ENCODE assay signal across 19 mouse cellular contexts in the genomic region with DNA sequence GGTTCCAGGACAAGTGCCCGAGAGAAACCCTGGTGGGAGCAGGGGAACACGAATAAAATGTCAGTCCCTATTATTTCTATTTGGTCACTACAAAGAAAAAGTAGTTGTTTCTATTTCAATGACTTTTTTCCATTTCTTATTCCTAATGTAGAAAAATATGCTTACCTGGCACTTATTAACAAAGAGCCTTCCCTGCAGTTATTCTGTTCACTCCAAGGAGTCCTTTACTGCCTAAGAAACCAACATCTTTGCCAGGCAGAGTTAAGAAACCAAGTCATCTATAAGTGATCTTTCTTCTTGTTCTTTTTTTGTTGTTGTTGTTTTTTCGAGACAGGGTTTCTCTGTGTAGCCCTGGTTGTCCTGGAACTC. TPM values are rescaled to one million over a fixed set of nuclear protein-coding genes. Genes with fewer than 3 reads are reported as not detected.
DNase-seq lines count a peak whose midpoint lies in the region; ATAC-seq and TF ChIP-seq lines count a peak whose summit lies in the region.
"Had no signal": no experiment of that assay in that cellular context is flagged by ENCODE, and none has a peak within 500 bp of the region (broad histone marks: within the 10 kb centered on the region; RNA-seq: fewer than 3 reads in every experiment).

No protein-coding gene starts in this region.

- WGBS in kidney, adult 2 months: 48% methylated on average over 3 of the region's 3 CpGs
- 57% methylated on average over 3 of the region's 3 CpGs for WGBS in spleen, adult 2 months
- 50% methylated on average over 3 of the region's 3 CpGs for WGBS in liver, embryonic 13.5 days (ENCODE audit: insufficient replicate concordance)
- 71% methylated on average over 3 of the region's 3 CpGs for WGBS in forebrain, embryonic 16.5 days

- peaks cover 2% of the 10 kb centered on the region; the same call in 1 of the 2 replicates for H3K36me3 ChIP-seq in kidney, adult 2 months (ENCODE audit: control insufficient read depth, insufficient read depth, low read length)
- peaks cover 18% of the 10 kb centered on the region for H3K36me3 ChIP-seq in spleen, adult 2 months (ENCODE audit: control insufficient read depth, insufficient read depth, low read length)
- H3K36me3 ChIP-seq in liver, embryonic 13.5 days: peaks cover 72% of the 10 kb centered on the region
- no peaks in the 10 kb centered on the region for H3K36me3 ChIP-seq in forebrain, embryonic 16.5 days (ENCODE audit: control insufficient read depth, insufficient read depth)

- TF ChIP-seq POLR2A in kidney, adult 2 months (IDR thresholded peaks at IDR 0.05; ENCODE audit: low read depth, low read length): no peak
- no peak for TF ChIP-seq POLR2A in spleen, adult 2 months (IDR thresholded peaks at IDR 0.05; ENCODE audit: low read depth, low read length)

- H3K27me3 ChIP-seq in kidney, adult 2 months (replicated peaks; ENCODE audit: control insufficient read depth, insufficient read depth, low read length): no peaks in the 10 kb centered on the region
- H3K27me3 ChIP-seq in spleen, adult 2 months (ENCODE audit: control insufficient read depth, insufficient read depth, low read length): no peaks in the 10 kb centered on the region
- H3K27me3 ChIP-seq in liver, embryonic 13.5 days: no peaks in the 10 kb centered on the region
- H3K27me3 ChIP-seq in forebrain, embryonic 16.5 days (replicated peaks; ENCODE audit: control insufficient read depth, insufficient read depth, low read length): no peaks in the 10 kb centered on the region
- H3K27me3 ChIP-seq: Patski had no signal

- H3K4me3 ChIP-seq in kidney, adult 2 months (ENCODE audit: insufficient read depth, low read depth, low read length): no peak overlapping the region
- H3K4me3 ChIP-seq in spleen, adult 2 months (ENCODE audit: extremely low read depth, insufficient read depth, insufficient read length): no peak overlapping the region; the same call in 1 of the 2 replicates
- no peak overlapping the region for H3K4me3 ChIP-seq in liver, embryonic 13.5 days (replicated peaks)
- H3K4me3 ChIP-seq in forebrain, embryonic 16.5 days (replicated peaks; ENCODE audit: low read length): no peak overlapping the region

- peaks cover 24% of the 10 kb centered on the region; the same call in 1 of the 2 replicates for H3K4me1 ChIP-seq in kidney, adult 2 months (ENCODE audit: control insufficient read depth, insufficient read depth, low read length)
- H3K4me1 ChIP-seq in spleen, adult 2 months (ENCODE audit: control insufficient read depth, insufficient read depth, insufficient read length): peaks cover 6% of the 10 kb centered on the region; the same call in 1 of the 2 replicates
- H3K4me1 ChIP-seq in liver, embryonic 13.5 days (replicated peaks): peaks cover 70% of the 10 kb centered on the region
- H3K4me1 ChIP-seq in forebrain, embryonic 16.5 days (replicated peaks; ENCODE audit: control insufficient read depth, insufficient read depth, low read length): peaks cover 19% of the 10 kb centered on the region

- no peaks in the 10 kb centered on the region for H3K9me3 ChIP-seq in liver, embryonic 13.5 days (replicated peaks)
- H3K9me3 ChIP-seq in forebrain, embryonic 16.5 days (ENCODE audit: control insufficient read depth, low read length): no peaks in the 10 kb centered on the region
- H3K9me3 ChIP-seq: embryonic facial prominence, embryonic 10.5 days had no signal

- ATAC-seq in liver, embryonic 13.5 days (ENCODE audit: low read depth): no peak
- no peak for ATAC-seq in forebrain, embryonic 16.5 days
- ATAC-seq: hindbrain, embryonic 16.5 days; midbrain, embryonic 16.5 days had no signal

- H3K9ac ChIP-seq in liver, embryonic 13.5 days: 0 out of 2 replicates have a peak overlapping the region, but pooled peaks have one; percentile 37
- no peak overlapping the region for H3K9ac ChIP-seq in forebrain, embryonic 16.5 days (replicated peaks; ENCODE audit: low read depth, low read length)
- H3K9ac ChIP-seq: lung, embryonic 14.5 days had no signal

- peak overlapping the region; percentile 81; the same call in 1 of the 2 replicates for H3K27ac ChIP-seq in kidney, adult 2 months (ENCODE audit: insufficient read depth, low read depth, low read length)
- peak overlapping the region; percentile 86 for H3K27ac ChIP-seq in spleen, adult 2 months (ENCODE audit: insufficient read depth, low read length)
- H3K27ac ChIP-seq in liver, embryonic 13.5 days: no peak overlapping the region
- no peak overlapping the region for H3K27ac ChIP-seq in forebrain, embryonic 16.5 days (ENCODE audit: low read length)
- H3K27ac ChIP-seq: embryonic facial prominence, embryonic 10.5 days had no signal

- H3K4me2 ChIP-seq in liver, embryonic 13.5 days: peak overlapping the region; percentile 17; the same call in 1 of the 2 replicates
- no peak overlapping the region for H3K4me2 ChIP-seq in forebrain, embryonic 16.5 days (ENCODE audit: low read length)

- no peak for DNase-seq in kidney, adult 2 months
- no peak for DNase-seq in kidney, postnatal 36 days
- no peak for DNase-seq in spleen, adult 2 months (ENCODE audit: low read depth in 1 of 2, low spot score in 2 of 2)
- no peak for DNase-seq in spleen, postnatal 10 days (ENCODE audit: low spot score in 2 of 2)
- DNase-seq in liver, embryonic 13.5 days: no peak
- no peak for DNase-seq in c-Kit-positive CD71-positive TER-119-positive erythroid progenitor cells, embryonic 14.5 days (ENCODE audit: low spot score)
- DNase-seq in cerebellum, postnatal 25 days: no peak
- DNase-seq: adrenal gland, postnatal 10 days; cerebellum, adult 2 months; gastrocnemius, postnatal 10 days; kidney, postnatal 10 days; left cerebral cortex, postnatal 4 days; right cerebral cortex, postnatal 14 days had no signal

- TF ChIP-seq CTCF in kidney, adult 2 months (conservative IDR thresholded peaks at IDR 0.05; ENCODE audit: insufficient read depth, insufficient read length, low read depth, low read length): no peak
- TF ChIP-seq CTCF in spleen, adult 2 months (IDR thresholded peaks at IDR 0.05; ENCODE audit: extremely low read depth, insufficient read depth, insufficient read length, insufficient replicate concordance): no peak

RNA-seq across cellular contexts. Expression of gene Mgme1, which starts 5.4 kb away (rescaled TPM):
- 6.3 and 8.1 TPM in 2 replicates for polyA plus RNA-seq in kidney, adult 2 months (2012; rRNA removed)
- polyA plus RNA-seq in spleen, adult 2 months (2012; rRNA removed): 2.0 and 2.1 TPM in 2 replicates
- 14.0 and 14.3 TPM in 2 replicates for polyA plus RNA-seq in liver, embryonic 13.5 days (2015; fragmentation: Nextera tagmentation; extraction: Ambion mirVana)
- 10.8 and 11.4 TPM in 2 replicates for polyA plus RNA-seq in forebrain, embryonic 16.5 days (2015; fragmentation: Nextera tagmentation; extraction: Ambion mirVana)

RNA-seq across cellular contexts. Expression of gene Snx5, which starts 5.6 kb away (rescaled TPM):
- 40.9 and 47.2 TPM in 2 replicates for polyA plus RNA-seq in kidney, adult 2 months (2012; rRNA removed)
- polyA plus RNA-seq in spleen, adult 2 months (2012; rRNA removed): 80.2 and 100 TPM in 2 replicates
- 83.9 and 94.8 TPM in 2 replicates for polyA plus RNA-seq in liver, embryonic 13.5 days (2015; fragmentation: Nextera tagmentation; extraction: Ambion mirVana)
- polyA plus RNA-seq in forebrain, embryonic 16.5 days (2015; fragmentation: Nextera tagmentation; extraction: Ambion mirVana): 55.2 and 64.3 TPM in 2 replicates

Comparison
In these comparisons a context has a peak if more than half of its experiments do, and no peak if none do; other contexts are left out.
1. H3K27ac ChIP-seq: peak in kidney, adult 2 months (single experiment) and spleen, adult 2 months (single experiment); none in liver, embryonic 13.5 days (single experiment) and forebrain, embryonic 16.5 days (single experiment).